Mouse (Mus musculus) cerebellum, adult 2 months (tissue): ENCODE measurements around the gene Cep128.

ENCODE experiments used
- CTCF ChIP-seq: fragments of 200-500 bp; IDR thresholded peaks from 2 replicates; pipeline ENCODE4 v1.5.1; 2011; ENCODE audit warnings: low read depth, mild to moderate bottlenecking, control low read depth, low read length, moderate library complexity, borderline replicate concordance; ENCODE audit not compliant: insufficient read depth
- POLR2A ChIP-seq: fragments of 200-500 bp; IDR thresholded peaks from 2 replicates; pipeline ENCODE4 v1.6.1; 2011; ENCODE audit warnings: low read length, control low read depth, borderline replicate concordance; ENCODE audit not compliant: insufficient read depth

GRCm38 (mm10) chr12:91426499-91426898 is 42.3 kb upstream of the Cep128 start:
- TF ChIP-seq CTCF (no peak), POLR2A (no peak)
